8 mouse cellular contexts compared by ENCODE assay signal in genomic region chr4:135166413-135167225, GRCm38 (mm10). TPM values are rescaled to one million over a fixed set of nuclear protein-coding genes. Genes with fewer than 3 reads are reported as not detected.
DNase-seq lines count a peak whose midpoint lies in the region; ATAC-seq and TF ChIP-seq lines count a peak whose summit lies in the region.
"Had no signal": no experiment of that assay in that cellular context is flagged by ENCODE, and none has a peak within 500 bp of the region (broad histone marks: within the 10 kb centered on the region; RNA-seq: fewer than 3 reads in every experiment).

No protein-coding gene starts in this region.

- H3K27me3 ChIP-seq in E14TG2a.4 (ENCODE audit: insufficient read depth, low read length) = peaks cover 31% of the 10 kb centered on the region
- peaks cover 26% of the 10 kb centered on the region for H3K27me3 ChIP-seq in forebrain, embryonic 14.5 days (replicated peaks; ENCODE audit: control insufficient read depth, insufficient read depth, low read length)
- H3K27me3 ChIP-seq in liver, embryonic 13.5 days = peaks cover 45% of the 10 kb centered on the region

- peak; percentile 77 for ATAC-seq in forebrain, embryonic 14.5 days
- ATAC-seq in liver, embryonic 13.5 days (ENCODE audit: low read depth) = 0 out of 2 replicates have a peak, but pooled peaks have one; percentile 29

- peak overlapping the region; percentile 34 for H3K4me2 ChIP-seq in forebrain, embryonic 14.5 days (ENCODE audit: low read length)
- H3K4me2 ChIP-seq in liver, embryonic 13.5 days = peak overlapping the region; percentile 28; the same call in 1 of the 2 replicates

- H3K36me3 ChIP-seq in E14TG2a.4 (ENCODE audit: insufficient read depth, low read length) = no peaks in the 10 kb centered on the region
- no peaks in the 10 kb centered on the region for H3K36me3 ChIP-seq in forebrain, embryonic 14.5 days (ENCODE audit: control insufficient read depth, insufficient read depth, low read length)
- H3K36me3 ChIP-seq in liver, embryonic 13.5 days = no peaks in the 10 kb centered on the region

- H3K9ac ChIP-seq in forebrain, embryonic 14.5 days (ENCODE audit: low read length) = peak overlapping the region; percentile 14; the same call in 1 of the 2 replicates
- no peak overlapping the region for H3K9ac ChIP-seq in liver, embryonic 13.5 days

- peak; percentile 75 for DNase-seq in ES-CJ7 (ENCODE audit: low read depth, low spot score)
- peak; percentile 63 for DNase-seq in forebrain, embryonic 14.5 days (ENCODE audit: low spot score)
- DNase-seq in liver, embryonic 13.5 days = no peak
- no peak for DNase-seq in B cell, adult 2 months
- DNase-seq in adrenal gland, adult (ENCODE audit: inconsistent age in 2 of 2, low spot score in 1 of 2) = no peak
- no peak for DNase-seq in cerebellum, postnatal 14 days
- DNase-seq: adrenal gland, postnatal 10 days had no signal

- peaks cover 48% of the 10 kb centered on the region for H3K4me1 ChIP-seq in E14TG2a.4 (replicated peaks; ENCODE audit: low read depth, low read length)
- peaks cover 10% of the 10 kb centered on the region for H3K4me1 ChIP-seq in forebrain, embryonic 14.5 days (ENCODE audit: control insufficient read depth, insufficient read depth, low read length)
- H3K4me1 ChIP-seq in liver, embryonic 13.5 days (replicated peaks) = peaks cover 46% of the 10 kb centered on the region

- 0 out of 2 replicates have a peak overlapping the region, but pooled peaks have one; percentile 5 for H3K27ac ChIP-seq in forebrain, embryonic 14.5 days (ENCODE audit: low read depth, low read length)
- H3K27ac ChIP-seq in liver, embryonic 13.5 days = peak overlapping the region; percentile 51; the same call in 1 of the 2 replicates

- 0 out of 2 replicates have a peak, but pooled peaks cover 3% of the 10 kb centered on the region for H3K9me3 ChIP-seq in E14TG2a.4 (ENCODE audit: low read length)
- no peaks in the 10 kb centered on the region for H3K9me3 ChIP-seq in forebrain, embryonic 14.5 days (replicated peaks; ENCODE audit: control insufficient read depth, low read length)
- no peaks in the 10 kb centered on the region for H3K9me3 ChIP-seq in liver, embryonic 13.5 days (replicated peaks)

- under 1% methylated on average over 23 of the region's 23 CpGs for WGBS in forebrain, embryonic 14.5 days
- 33% methylated on average over 23 of the region's 23 CpGs for WGBS in liver, embryonic 13.5 days (ENCODE audit: insufficient replicate concordance)

- TF ChIP-seq CTCF in E14TG2a.4 (conservative IDR thresholded peaks at IDR 0.05; ENCODE audit: low read length) = no peak

- peak overlapping the region; percentile 81 for H3K4me3 ChIP-seq in E14TG2a.4 (replicated peaks; ENCODE audit: low read length)
- H3K4me3 ChIP-seq in forebrain, embryonic 14.5 days (ENCODE audit: low read depth, low read length) = no peak overlapping the region
- H3K4me3 ChIP-seq in liver, embryonic 13.5 days (replicated peaks) = no peak overlapping the region

RNA-seq across cellular contexts. Expression of gene Runx3, which starts 46.2 kb away (rescaled TPM):
- not detected in 2 replicates for polyA plus RNA-seq in forebrain, embryonic 14.5 days (2014; fragmentation: Nextera tagmentation; extraction: Ambion mirVana)
- 0.79 and 0.83 TPM in 2 replicates for polyA plus RNA-seq in liver, embryonic 13.5 days (2015; fragmentation: Nextera tagmentation; extraction: Ambion mirVana)

Comparison
In these comparisons a context has a peak if more than half of its experiments do, and no peak if none do; other contexts are left out.
1. DNase-seq: peak in ES-CJ7 (single experiment) and forebrain, embryonic 14.5 days (single experiment); none in liver, embryonic 13.5 days (single experiment), B cell, adult 2 months (0 of 2), adrenal gland, adult (0 of 2) and cerebellum, postnatal 14 days (0 of 2).